Mouse (Mus musculus): Measurements from ENCODE around the gene Adamts17. TPM values are rescaled to one million over a fixed set of nuclear protein-coding genes. Genes with fewer than 3 reads are reported as not detected.

Gene Adamts17
- total and polyA plus RNA-seq, 3 experiments = not detected

GRCm38 (mm10) chr7:67168763-67169569 lies 329.4 kb downstream of the Adamts17 start:
- H3K27me3 ChIP-seq (replicated peaks) = peaks cover 85% of the 10 kb centered on the region
- no peaks in the 10 kb centered on the region for H3K4me1 ChIP-seq (ENCODE audit: control insufficient read depth in 1 of 2, insufficient read depth in 2 of 2)
- TF ChIP-seq KAT2A (IDR thresholded peaks at IDR 0.05; ENCODE audit: insufficient replicate concordance, low read length) = no peak
- TF ChIP-seq USF1 (IDR thresholded peaks at IDR 0.05; ENCODE audit: low read depth, low read length) = no peak
- no peak for TF ChIP-seq NELFE (IDR thresholded peaks at IDR 0.05; ENCODE audit: low read depth, low read length)
- TF ChIP-seq ELF1 (IDR thresholded peaks at IDR 0.05; ENCODE audit: low read depth, low read length) = no peak
- no peak for TF ChIP-seq MYC (IDR thresholded peaks at IDR 0.05; ENCODE audit: low read depth, low read length)
- no peak for TF ChIP-seq JUND (conservative IDR thresholded peaks at IDR 0.05; ENCODE audit: low read depth, low read length)
- TF ChIP-seq UBTF (IDR thresholded peaks at IDR 0.05; ENCODE audit: low read depth, low read length) = no peak
- no peak for TF ChIP-seq SMC3 (IDR thresholded peaks at IDR 0.05; ENCODE audit: low read depth, low read length)
- TF ChIP-seq IRF4 (IDR thresholded peaks at IDR 0.05; ENCODE audit: low read depth, low read length) = no peak
- TF ChIP-seq ZMIZ1 (IDR thresholded peaks at IDR 0.05; ENCODE audit: low read depth, low read length) = no peak
- TF ChIP-seq ZNF384 (IDR thresholded peaks at IDR 0.05; ENCODE audit: low read depth, low read length) = no peak
- TF ChIP-seq GABPA (IDR thresholded peaks at IDR 0.05; ENCODE audit: insufficient replicate concordance, low read depth, low read length) = no peak
- TF ChIP-seq USF2 (conservative IDR thresholded peaks at IDR 0.05; ENCODE audit: low read depth, low read length) = no peak
- no peak overlapping the region for H3K9ac ChIP-seq (ENCODE audit: insufficient read depth, low read depth)
- in situ Hi-C loops (cut with MboI; ENCODE audit: low pct_ligation_motif_present, low pct_unique_long_range_greater_than_20kb, low sequenced_read_pairs) (no loop called here), dilution Hi-C loops (cut with MboI; ENCODE audit: extremely low pct_ligation_motif_present, extremely low pct_unique_long_range_greater_than_20kb, low sequenced_read_pairs) (no loop called here)
- no peak overlapping the region for H3K4me2 ChIP-seq (ENCODE audit: insufficient read depth, low read depth, poor library complexity, severe bottlenecking)
- no peak overlapping the region for H3K4me3 ChIP-seq (replicated peaks in 1 of 3; ENCODE audit: low read depth in 2 of 3, low read length in 2 of 3, poor library complexity in 1 of 3)
- H3K36me3 ChIP-seq (replicated peaks in 1 of 2; ENCODE audit: control insufficient read depth in 1 of 2, insufficient read depth in 1 of 2, low read length in 1 of 2) = no peaks in the 10 kb centered on the region
- no peak overlapping the region for H3K27ac ChIP-seq (ENCODE audit: insufficient read depth, low read depth)
- no peaks in the 10 kb centered on the region for H3K79me2 ChIP-seq (replicated peaks; ENCODE audit: control insufficient read depth, extremely low read depth, insufficient read depth, poor library complexity, severe bottlenecking)
- H3K9me3 ChIP-seq (replicated peaks; ENCODE audit: low read length) = no peaks in the 10 kb centered on the region
- DNase-seq (ENCODE audit: extremely low read depth) = no peak

GRCm38 (mm10) chr7:67173522-67174195 lies 334.1 kb downstream of the Adamts17 start:
- Histone ChIP-seq H3K27me3 (replicated peaks) (peaks cover 90% of the 10 kb centered on the region), H3K79me2 (replicated peaks; ENCODE audit: control insufficient read depth, extremely low read depth, insufficient read depth, poor library complexity, severe bottlenecking) (no peaks in the 10 kb centered on the region), H3K4me2 (ENCODE audit: insufficient read depth, low read depth, poor library complexity, severe bottlenecking) (no peak overlapping the region), H3K4me3 (replicated peaks in 1 of 3; ENCODE audit: low read depth in 2 of 3, low read length in 2 of 3, poor library complexity in 1 of 3) (no peak overlapping the region), H3K9me3 (replicated peaks; ENCODE audit: low read length) (no peaks in the 10 kb centered on the region), H3K9ac (ENCODE audit: insufficient read depth, low read depth) (no peak overlapping the region), H3K4me1 (ENCODE audit: control insufficient read depth in 1 of 2, insufficient read depth in 2 of 2) (no peaks in the 10 kb centered on the region), H3K36me3 (replicated peaks in 1 of 2; ENCODE audit: control insufficient read depth in 1 of 2, insufficient read depth in 1 of 2, low read length in 1 of 2) (no peaks in the 10 kb centered on the region), H3K27ac (ENCODE audit: insufficient read depth, low read depth) (no peak overlapping the region)
- in situ Hi-C loops (cut with MboI; ENCODE audit: low pct_ligation_motif_present, low pct_unique_long_range_greater_than_20kb, low sequenced_read_pairs) (no loop called here), dilution Hi-C loops (cut with MboI; ENCODE audit: extremely low pct_ligation_motif_present, extremely low pct_unique_long_range_greater_than_20kb, low sequenced_read_pairs) (no loop called here)
- TF ChIP-seq EP300 (IDR thresholded peaks at IDR 0.05; ENCODE audit: low read length) = no peak
- TF ChIP-seq NELFE (IDR thresholded peaks at IDR 0.05; ENCODE audit: low read depth, low read length) = no peak
- no peak for TF ChIP-seq SIN3A (IDR thresholded peaks at IDR 0.05; ENCODE audit: low read length)
- no peak for DNase-seq (ENCODE audit: extremely low read depth)
